Mouse (Mus musculus) heart, embryonic 15.5 days (tissue): ENCODE measurements at regions not wholly inside any gene's neighbourhood (a gene's known extent, or its start where the extent isn't known, plus 50 kb on each side); places are given as distances from the start of the nearest gene placed in this dataset.

ENCODE experiments used
- ATAC-seq: fragments of 200-750 bp; cut with Nextera tagmentation; replicated peaks from 2 replicates; pipeline ENCODE4 v1.8.0; 2017; ENCODE audit warnings: low read depth, moderate TSS enrichment; ENCODE audit not compliant: insufficient number of reproducible peaks, insufficient read depth, low FRiP score
- H3K27ac ChIP-seq: fragments of 300-500 bp; sonication (generic); 2 replicates; pipeline ENCODE4 v1.5.1; 2015; ENCODE audit warnings: mild to moderate bottlenecking, inconsistent platforms
- H3K27me3 ChIP-seq: fragments of 300-500 bp; sonication (generic); 2 replicates; pipeline ENCODE4 v1.6.1; 2015; ENCODE audit warnings: inconsistent platforms
- H3K36me3 ChIP-seq: fragments of 300-500 bp; sonication (generic); 2 replicates; pipeline ENCODE4 v1.6.1; 2015; ENCODE audit warnings: mild to moderate bottlenecking, inconsistent platforms
- H3K4me1 ChIP-seq: fragments of 300-500 bp; sonication (generic); replicated peaks from 2 replicates; pipeline ENCODE4 v1.6.1; 2015; ENCODE audit warnings: inconsistent platforms
- H3K4me2 ChIP-seq: fragments of 300-500 bp; sonication (generic); 2 replicates; pipeline ENCODE4 v1.6.1; 2015; ENCODE audit warnings: inconsistent platforms, mild to moderate bottlenecking, moderate library complexity
- H3K4me3 ChIP-seq: fragments of 300-500 bp; sonication (generic); 2 replicates; pipeline ENCODE4 v1.5.1; 2015; ENCODE audit warnings: mild to moderate bottlenecking, inconsistent platforms
- H3K9ac ChIP-seq: fragments of 300-500 bp; sonication (generic); 2 replicates; pipeline ENCODE4 v1.6.1; 2015; ENCODE audit warnings: mild to moderate bottlenecking, inconsistent platforms
- H3K9me3 ChIP-seq: fragments of 300-500 bp; sonication (generic); replicated peaks from 2 replicates; pipeline ENCODE4 v1.6.1; 2016; ENCODE audit warnings: inconsistent platforms
- WGBS: fragments of 180-500 bp; shearing (Covaris S2); methylation state at CpG from one replicate; pipeline ENCODE4 v1.1.7; 2015; ENCODE audit warnings: mixed read lengths; 5-methylcytosine and 5-hydroxymethylcytosine counted together

DNA sequence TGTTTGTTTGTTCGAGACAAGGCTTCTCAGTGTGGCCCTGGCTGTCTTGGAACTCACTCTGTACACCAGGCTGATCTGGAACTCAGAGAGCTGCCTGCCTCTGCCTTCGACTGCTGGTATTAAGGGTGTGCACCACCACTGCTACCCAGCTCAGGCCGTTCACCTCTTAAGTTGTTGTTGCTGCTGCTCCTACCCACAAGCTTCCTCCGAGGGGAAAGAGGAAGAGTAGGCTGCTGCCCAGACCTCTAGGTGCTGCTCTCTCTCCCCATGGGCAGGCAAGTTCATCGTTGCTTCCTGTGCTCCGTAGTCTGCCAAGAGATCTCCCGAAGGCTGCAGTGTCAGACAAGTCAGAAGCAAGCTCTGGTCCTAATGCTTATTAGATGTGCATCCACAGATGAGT is 64.2 kb upstream of the Plet1 start:
- no peak for ATAC-seq
- H3K9ac ChIP-seq = no peak overlapping the region
- 66% methylated on average over 7 of the region's 7 CpGs for WGBS
- H3K36me3 ChIP-seq = no peaks in the 10 kb centered on the region
- H3K27me3 ChIP-seq = 0 out of 2 replicates have a peak, but pooled peaks cover 8% of the 10 kb centered on the region
- no peaks in the 10 kb centered on the region for H3K4me1 ChIP-seq
- no peak overlapping the region for H3K27ac ChIP-seq
- no peaks in the 10 kb centered on the region for H3K9me3 ChIP-seq
- no peak overlapping the region for H3K4me2 ChIP-seq
- H3K4me3 ChIP-seq = no peak overlapping the region

DNA sequence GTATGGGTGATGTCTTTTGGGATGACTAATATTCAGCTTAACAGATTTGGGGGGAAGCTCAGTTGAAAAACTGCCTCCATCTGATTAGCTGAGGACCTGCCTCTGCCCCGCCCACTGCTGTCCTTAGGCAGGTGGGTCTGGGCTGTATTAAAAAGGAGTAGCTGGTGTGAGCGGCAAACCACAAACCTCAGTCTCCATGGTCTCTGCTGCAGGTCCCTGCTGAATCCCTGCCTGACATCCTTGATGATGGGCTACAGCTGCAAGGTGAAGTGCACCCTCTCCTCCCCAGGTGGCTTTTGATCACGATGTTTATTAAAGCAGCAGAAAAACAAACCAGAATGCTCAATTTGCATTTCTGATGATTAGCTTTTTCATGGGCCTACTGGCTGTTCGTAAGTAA is 60.8 kb upstream of the Plet1 start:
- ATAC-seq = no peak
- WGBS = 68% methylated on average over 4 of the region's 4 CpGs
- H3K9ac ChIP-seq = no peak overlapping the region
- H3K4me2 ChIP-seq = no peak overlapping the region
- no peak overlapping the region for H3K27ac ChIP-seq
- H3K4me3 ChIP-seq = no peak overlapping the region
- no peaks in the 10 kb centered on the region; the same call in 1 of the 2 replicates for H3K4me1 ChIP-seq
- H3K27me3 ChIP-seq = 0 out of 2 replicates have a peak, but pooled peaks cover 8% of the 10 kb centered on the region
- H3K9me3 ChIP-seq = no peaks in the 10 kb centered on the region
- H3K36me3 ChIP-seq = no peaks in the 10 kb centered on the region

DNA sequence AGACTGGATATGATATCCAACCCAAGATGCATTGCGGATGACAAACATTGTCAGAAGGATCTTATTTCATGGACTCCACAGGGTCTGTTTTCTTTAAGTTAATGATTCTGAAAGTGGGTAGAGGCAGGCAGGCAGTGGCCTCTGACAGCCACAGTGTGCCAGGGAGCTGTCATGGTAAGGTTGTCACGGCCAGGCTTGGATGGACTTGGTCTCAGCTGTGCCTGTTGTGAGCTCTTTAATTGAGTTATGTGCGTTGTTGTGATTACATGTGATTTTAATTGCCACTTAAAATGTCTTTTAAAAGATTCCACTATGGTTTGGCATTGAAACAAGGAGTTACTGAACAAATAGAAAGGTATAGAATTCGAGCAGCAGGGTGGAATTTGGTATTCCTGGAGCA is 60.3 kb upstream of the Plet1 start:
- Histone ChIP-seq H3K4me2 (no peak overlapping the region), H3K27ac (no peak overlapping the region), H3K4me3 (no peak overlapping the region), H3K4me1 (no peaks in the 10 kb centered on the region; the same call in 1 of the 2 replicates), H3K9ac (no peak overlapping the region), H3K36me3 (no peaks in the 10 kb centered on the region), H3K27me3 (0 out of 2 replicates have a peak, but pooled peaks cover 8% of the 10 kb centered on the region), H3K9me3 (no peaks in the 10 kb centered on the region)
- 76% methylated on average over 4 of the region's 4 CpGs for WGBS
- no peak for ATAC-seq

DNA sequence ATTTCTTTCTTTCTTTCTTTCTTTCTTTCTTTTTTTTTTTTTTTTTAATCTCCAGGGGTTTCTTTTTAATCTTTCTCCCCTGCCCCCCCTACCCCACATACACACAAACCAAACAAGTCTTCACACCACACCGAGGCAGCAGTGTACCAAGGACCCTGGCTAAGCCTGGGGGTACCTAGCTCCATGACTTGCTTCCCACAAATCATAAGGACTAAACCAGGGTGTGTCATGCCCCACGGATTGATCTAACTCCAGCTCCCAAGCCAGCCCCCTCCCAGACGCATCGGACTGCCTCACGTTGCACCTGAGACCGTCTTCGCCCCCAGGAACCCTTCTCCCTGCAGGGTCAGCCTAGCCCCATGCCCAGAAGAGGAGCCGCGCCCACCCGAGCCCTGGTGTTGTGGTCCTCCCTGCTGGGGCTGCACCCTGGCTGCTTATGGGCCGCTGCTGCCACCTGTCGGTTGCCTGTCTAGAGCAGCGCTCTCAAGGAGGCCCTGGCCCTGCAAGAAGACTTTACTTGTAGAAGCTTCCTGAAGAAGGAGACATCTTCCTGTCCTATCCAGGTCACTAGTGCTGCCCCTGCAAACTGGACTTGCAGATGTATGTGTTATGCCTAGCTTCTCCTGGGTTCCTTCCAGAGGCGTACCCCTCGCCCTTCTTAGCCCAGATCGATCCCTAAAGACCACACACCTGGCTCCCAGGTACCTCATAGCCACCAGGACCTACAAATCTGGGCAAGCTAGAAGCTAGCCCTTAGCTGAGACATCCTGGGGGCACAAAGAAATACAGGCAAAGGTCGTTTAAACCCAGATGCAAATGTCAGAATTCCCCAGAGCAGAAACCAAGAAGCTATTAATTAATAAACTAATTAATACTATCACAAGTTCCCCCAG is 56.2 kb upstream of the Plet1 start:
- ATAC-seq = 0 out of 2 replicates have a peak, but pooled peaks have one; percentile 40
- H3K9ac ChIP-seq = peak overlapping the region; percentile 41; the same call in 1 of the 2 replicates
- WGBS = 15% methylated on average over 17 of the region's 17 CpGs
- H3K9me3 ChIP-seq = no peaks in the 10 kb centered on the region
- H3K4me3 ChIP-seq = peak overlapping the region; percentile 41
- H3K4me1 ChIP-seq = no peaks in the 10 kb centered on the region; the same call in 1 of the 2 replicates
- no peaks in the 10 kb centered on the region for H3K27me3 ChIP-seq
- H3K27ac ChIP-seq = no peak overlapping the region
- peak overlapping the region; percentile 75 for H3K4me2 ChIP-seq
- H3K36me3 ChIP-seq = no peaks in the 10 kb centered on the region

DNA sequence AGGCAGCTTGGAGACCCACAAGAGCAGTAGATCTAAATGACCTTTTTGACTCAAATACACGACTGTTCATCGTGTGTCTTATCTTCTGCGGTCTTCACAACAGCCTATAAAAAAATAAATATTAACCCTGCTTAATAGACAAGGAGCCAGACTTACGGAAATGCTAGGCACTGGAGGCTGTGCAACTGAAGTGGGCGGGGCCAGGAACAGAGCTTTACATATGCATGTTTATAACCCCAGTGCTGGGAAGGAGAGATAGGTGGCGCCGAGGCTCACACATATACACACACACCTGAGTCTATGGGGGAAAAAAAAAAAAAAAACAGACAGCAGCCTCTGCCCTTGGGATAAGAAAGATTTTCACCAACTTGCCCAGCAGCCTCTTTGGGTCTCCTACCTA is 55.6 kb upstream of the Plet1 start:
- no peak overlapping the region for H3K4me3 ChIP-seq
- 57% methylated on average over 7 of the region's 7 CpGs for WGBS
- no peaks in the 10 kb centered on the region for H3K36me3 ChIP-seq
- H3K27me3 ChIP-seq = no peaks in the 10 kb centered on the region
- peaks cover under 1% of the 10 kb centered on the region; the same call in 1 of the 2 replicates for H3K4me1 ChIP-seq
- H3K27ac ChIP-seq = no peak overlapping the region
- no peaks in the 10 kb centered on the region for H3K9me3 ChIP-seq
- H3K4me2 ChIP-seq = no peak overlapping the region
- no peak for ATAC-seq
- H3K9ac ChIP-seq = no peak overlapping the region

DNA sequence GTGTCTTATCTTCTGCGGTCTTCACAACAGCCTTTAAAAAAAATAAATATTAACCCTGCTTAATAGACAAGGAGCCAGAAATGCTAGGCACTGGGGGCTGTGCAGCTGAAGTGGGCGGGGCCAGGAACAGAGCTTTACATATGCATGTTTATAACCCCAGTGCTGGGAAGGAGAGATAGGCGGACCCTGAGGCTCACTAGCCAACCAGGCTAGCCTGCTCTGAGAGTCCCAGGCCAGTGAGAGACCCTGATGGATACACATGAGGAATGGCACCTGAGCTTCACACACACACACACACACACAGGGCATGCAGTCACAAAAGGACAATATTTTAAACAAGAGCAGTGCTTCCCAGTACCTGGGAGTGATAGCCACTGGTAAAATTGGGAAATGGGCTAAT is 54.1 kb upstream of the Plet1 start:
- no peak for ATAC-seq
- Histone ChIP-seq H3K27me3 (no peaks in the 10 kb centered on the region), H3K4me1 (peaks cover 5% of the 10 kb centered on the region), H3K9ac (no peak overlapping the region), H3K4me3 (no peak overlapping the region), H3K9me3 (no peaks in the 10 kb centered on the region), H3K4me2 (no peak overlapping the region), H3K27ac (no peak overlapping the region), H3K36me3 (no peaks in the 10 kb centered on the region)
- WGBS = 70% methylated on average over 3 of the region's 3 CpGs

DNA sequence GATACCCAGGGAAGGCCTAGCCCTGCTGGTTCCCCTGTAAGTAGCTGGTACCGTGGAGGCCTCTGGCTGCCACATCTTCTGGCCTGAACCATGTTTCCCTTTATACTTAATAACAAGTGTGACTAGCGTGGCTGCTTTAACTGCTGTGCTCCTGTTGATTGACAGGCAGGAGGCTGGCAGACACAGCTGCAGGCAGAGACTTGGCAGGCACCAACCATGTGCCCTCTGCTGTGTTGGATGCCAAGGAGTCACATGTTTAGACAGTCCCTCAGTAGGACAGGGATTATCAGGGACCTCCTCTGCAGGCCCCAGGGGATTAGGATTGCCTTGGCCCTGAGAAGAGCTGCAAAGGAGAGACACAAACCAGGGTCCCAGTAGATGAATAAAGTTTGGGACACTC is 53.6 kb upstream of the Plet1 start:
- H3K9me3 ChIP-seq = no peaks in the 10 kb centered on the region
- no peak overlapping the region for H3K9ac ChIP-seq
- H3K4me2 ChIP-seq = no peak overlapping the region
- H3K27ac ChIP-seq = no peak overlapping the region
- peaks cover 5% of the 10 kb centered on the region for H3K4me1 ChIP-seq
- WGBS = 42% methylated on average over 2 of the region's 2 CpGs
- peak; percentile 69; the same call in 1 of the 2 replicates for ATAC-seq
- no peak overlapping the region for H3K4me3 ChIP-seq
- H3K36me3 ChIP-seq = no peaks in the 10 kb centered on the region
- H3K27me3 ChIP-seq = no peaks in the 10 kb centered on the region

DNA sequence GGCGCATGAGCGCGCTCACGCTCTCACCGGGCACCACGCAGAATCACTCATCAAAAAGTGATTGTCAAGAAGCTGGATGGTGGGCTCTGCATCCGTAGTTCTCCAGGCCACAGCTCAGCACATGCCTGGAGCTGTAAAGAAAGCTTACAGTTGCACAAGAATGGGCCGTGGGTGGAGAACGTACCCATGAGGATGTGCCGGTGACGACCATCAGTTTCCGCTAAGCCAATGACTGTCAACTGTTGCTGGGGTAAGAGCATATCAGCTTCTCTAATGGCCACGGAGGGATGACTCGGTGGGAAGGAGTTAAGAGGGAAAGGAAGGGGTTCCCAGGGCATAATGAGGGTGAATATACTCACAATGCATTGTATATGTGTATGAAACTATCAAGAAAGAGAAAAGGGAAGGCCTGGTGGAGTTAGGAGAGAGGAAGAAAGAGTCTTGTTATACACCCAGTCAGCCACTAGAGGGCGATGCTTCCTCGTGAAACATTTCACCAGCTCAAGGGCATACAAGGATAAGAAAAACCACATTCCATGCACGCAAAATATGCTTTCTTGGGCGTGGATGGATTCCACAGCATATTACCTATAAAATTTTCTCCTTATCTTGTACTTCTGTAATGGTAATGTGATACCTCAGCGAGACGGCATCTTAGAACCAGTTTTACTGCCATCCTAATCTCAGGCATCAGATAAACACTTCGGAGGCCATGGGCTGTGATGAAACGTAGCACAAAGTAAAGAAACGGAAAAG is 50.4 kb upstream of the Plet1 start:
- peak overlapping the region; percentile 38; the same call in 1 of the 2 replicates for H3K4me2 ChIP-seq
- H3K9me3 ChIP-seq = no peaks in the 10 kb centered on the region
- no peak for ATAC-seq
- 45% methylated on average over 23 of the region's 23 CpGs for WGBS
- peaks cover 5% of the 10 kb centered on the region; the same call in 1 of the 2 replicates for H3K4me1 ChIP-seq
- H3K4me3 ChIP-seq = no peak overlapping the region; the same call in 1 of the 2 replicates
- no peak overlapping the region for H3K9ac ChIP-seq
- H3K27me3 ChIP-seq = no peaks in the 10 kb centered on the region
- no peak overlapping the region for H3K27ac ChIP-seq
- no peaks in the 10 kb centered on the region for H3K36me3 ChIP-seq
